Mouse (Mus musculus): Measurements from ENCODE around the gene Schip1.

Schip1 gene

DNA sequence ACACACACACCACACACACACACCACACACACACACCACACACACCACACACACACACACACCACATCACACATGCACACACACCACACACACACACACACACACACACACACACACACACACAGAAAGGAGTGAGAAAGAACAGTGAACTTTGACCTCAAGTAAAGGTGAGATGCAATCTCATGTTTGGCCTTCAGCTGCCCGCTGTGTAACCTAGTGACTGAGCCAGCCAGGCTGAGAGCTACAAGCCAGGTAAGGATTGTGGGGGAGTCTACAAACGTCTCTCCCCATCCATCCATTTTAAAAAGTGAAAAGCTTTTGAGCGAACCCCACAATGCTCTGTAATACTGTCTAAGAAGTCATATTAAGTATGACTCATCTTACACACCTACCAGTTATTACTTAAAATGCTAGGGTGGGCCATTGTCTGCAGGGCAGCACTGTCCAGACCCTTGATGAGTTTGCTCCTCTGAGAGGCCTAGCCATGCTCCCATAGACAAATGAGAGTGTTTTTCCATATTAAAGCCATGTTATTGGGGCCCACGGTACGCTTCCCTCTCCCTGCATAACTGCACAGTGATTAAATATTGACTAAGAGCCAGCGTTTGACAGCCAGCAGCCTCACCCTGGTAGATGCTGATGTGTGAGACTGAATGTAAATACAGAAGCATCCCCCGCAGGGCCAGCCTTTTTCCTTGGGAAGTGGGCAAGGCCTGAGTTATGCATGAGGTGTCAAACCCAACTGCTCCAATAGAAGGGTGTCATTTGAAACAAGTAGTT lies 448.9 kb downstream of the Schip1 start:
- DNase-seq, result no peak

- DNase-seq, result no peak
Measured at GRCm38 (mm10) chr3:68514120-68514497, 449.5 kb downstream of the Schip1 start.

GRCm38 (mm10) chr3:68514717-68515116 lies 450.1 kb downstream of the Schip1 start:
- DNase-seq, result no peak

GRCm38 (mm10) chr3:68516393-68517081 lies 451.9 kb downstream of the Schip1 start:
- DNase-seq, result peak; percentile 23 to 30

DNA sequence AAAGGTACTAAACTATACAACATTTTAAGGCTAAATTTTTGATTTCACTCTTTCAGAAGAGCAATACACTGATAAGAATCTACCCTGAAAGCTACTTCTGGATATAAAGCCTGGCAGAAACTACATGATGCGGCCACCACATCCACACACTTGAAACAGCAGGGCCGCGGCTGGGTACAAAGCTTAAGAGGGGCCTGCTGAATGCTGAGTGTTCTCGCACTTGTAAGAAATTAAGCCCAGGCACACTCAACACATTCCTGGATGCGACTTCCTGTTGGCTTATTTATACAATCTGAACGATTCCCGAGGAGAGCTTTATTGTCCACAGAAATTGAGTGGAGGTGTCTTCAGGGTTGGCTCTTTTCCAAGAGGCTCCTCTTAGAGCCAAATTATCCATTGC lies 452.6 kb downstream of the Schip1 start:
- DNase-seq, result no peak

DNA sequence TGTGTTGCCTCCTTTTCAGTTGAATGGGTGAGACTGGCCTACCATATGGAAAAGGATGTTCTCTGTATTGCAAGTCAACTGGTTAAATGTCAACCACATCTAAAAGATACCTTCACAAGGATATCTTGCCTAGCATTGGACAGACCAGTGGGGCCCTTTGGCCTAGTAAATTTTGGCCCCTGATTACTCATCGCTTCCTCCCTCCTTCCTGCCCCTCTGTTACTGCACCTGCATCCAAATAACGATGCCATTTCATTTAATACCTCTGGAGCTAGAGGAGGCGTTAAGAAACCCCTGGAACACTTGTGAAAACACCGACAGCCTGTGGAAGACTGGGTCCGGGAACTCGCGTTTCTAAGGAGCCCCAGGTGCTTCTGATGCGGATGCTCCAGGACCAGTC lies 453.4 kb downstream of the Schip1 start:
- DNase-seq, result no peak

GRCm38 (mm10) chr3:68518586-68518985 lies 454.0 kb downstream of the Schip1 start:
- no peak for DNase-seq

DNA sequence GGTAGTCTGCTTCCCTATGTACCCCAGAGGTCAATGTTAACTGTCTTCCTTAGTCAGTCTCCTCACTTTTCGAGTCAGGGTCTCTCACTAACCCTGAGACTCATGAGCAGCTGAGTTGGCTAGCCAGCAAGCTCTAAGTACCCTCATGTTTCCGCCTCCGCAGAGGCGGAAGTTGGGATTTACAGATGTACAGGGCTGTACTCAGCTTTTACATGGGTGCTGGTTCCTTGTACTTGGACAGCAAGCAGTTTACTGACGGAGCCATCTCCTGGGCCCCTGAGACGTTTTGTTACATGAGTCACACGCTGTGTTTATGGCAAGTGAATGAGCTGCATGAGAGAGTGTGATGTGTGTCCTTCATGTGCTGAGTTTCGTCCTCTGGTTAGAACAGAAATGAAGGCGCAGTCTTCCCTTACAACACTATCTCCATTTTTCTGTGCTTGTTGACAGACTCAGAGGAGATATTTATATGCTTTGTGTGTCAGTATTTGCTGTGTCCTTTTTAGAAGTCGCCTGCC lies 460.8 kb downstream of the Schip1 start:
- no peak for DNase-seq

DNA sequence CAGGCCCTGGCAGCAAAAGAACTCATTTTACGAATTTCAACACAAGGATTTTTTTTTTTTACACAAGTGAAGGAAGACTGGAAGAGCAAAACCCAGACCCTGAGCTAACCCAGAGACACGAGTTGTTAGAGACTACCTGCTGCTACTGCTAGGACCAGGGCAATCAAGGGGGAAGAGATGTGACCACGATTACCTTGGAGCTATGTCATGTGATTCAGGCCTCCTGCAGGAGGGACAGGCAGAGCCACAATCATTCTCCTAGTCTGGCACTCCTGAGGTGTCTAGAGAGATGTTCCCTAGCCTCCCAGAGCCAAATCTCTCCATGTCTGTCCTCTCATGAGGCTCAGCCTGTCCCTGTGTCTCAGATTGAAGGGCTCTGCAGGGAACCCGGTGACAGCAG lies 461.8 kb downstream of the Schip1 start:
- no peak for DNase-seq

DNA sequence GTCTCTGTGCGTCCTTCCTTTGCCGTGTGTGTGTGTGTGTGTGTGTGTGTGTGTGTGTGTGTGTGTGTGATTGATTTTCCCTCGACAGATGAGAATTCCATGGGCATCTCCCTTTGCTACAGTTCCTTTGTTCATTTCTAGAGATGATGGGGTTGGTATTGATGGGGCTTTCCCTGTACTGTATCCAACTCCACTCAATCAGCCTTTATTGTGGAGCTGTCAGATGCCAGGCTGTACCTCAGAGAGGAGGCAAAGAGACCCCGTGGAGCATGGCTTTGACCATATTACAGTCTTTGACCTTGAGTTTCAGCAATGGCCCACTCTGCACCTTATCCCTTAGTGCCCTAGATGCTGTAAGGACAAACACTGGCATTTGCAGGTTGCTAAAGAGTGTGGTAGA lies 462.6 kb downstream of the Schip1 start:
- no peak for DNase-seq

DNA sequence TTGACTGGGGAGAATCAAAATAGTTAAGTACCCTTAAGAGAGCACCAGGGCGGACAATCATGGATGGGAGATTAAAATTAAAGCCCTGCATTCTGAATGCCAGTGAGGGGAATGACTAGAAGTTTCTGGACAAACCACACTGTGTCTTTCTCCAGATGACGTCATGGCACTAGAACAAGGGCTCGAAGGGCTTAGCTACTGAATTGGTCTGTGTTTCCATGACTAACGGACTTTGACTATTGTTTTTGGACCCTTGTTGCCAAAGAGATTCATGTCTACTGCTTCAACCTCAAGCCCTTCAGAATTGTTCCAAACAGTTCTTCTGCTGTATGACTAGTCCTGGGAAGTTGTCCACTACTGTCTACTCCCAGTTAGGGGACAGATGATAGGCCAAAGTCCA lies 467.3 kb downstream of the Schip1 start:
- no peak for DNase-seq

DNA sequence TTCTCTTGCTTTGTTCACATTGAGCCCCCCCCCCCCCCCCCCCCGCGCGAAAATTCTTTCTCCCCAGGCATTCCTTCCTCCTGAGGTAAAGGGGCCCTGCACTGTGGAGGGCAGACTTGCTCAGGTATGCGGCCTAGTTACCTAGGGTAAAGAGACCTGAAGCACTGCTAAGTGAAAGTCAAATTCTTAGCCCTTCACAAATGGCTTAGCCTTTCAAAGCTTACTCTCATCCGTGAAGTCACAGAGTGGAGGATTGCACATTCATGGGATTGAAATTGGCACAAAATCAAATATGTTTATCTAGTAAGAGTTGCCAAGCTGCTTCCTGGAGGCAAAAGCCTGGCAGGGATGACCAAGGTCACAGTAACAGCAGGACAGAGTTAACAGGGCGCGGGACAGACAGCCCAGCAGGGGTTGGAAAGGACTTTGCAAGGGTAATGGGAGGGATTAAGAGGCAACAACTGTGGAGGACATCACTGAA lies 470.0 kb downstream of the Schip1 start:
- no peak for DNase-seq

GRCm38 (mm10) chr3:68535160-68535728 lies 470.6 kb downstream of the Schip1 start:
- no peak for DNase-seq

GRCm38 (mm10) chr3:68536071-68536470 lies 471.5 kb downstream of the Schip1 start:
- no peak for DNase-seq

- no peak for DNase-seq
Measured at GRCm38 (mm10) chr3:68541688-68542087, 477.1 kb downstream of the Schip1 start.

DNA sequence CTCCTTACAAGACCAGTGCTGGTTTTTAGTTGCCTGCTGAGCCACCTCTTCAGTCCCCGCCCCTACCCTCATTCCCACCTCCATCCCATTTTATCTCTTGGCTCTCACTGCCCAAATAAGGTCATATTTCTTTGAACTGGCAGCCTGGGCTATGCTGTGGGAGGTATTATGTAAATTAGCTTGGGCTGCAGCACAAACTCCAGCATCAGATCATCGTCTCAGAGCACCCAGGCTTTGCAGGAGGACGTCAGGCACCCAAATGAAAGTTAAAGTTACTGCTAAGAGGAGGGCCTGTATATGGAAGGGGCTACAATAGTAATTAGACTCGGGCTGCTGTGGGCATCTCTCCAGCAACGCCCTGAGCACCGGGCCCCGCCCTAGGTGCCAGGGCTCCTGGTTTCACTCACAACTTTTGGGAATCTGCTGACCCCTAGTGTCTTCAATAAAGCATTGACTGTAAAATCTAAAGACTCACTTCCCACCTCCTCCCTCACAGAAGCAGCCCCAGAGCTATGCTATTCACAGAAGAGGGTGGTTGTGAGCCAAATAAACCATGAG lies 478.4 kb downstream of the Schip1 start:
- peak; percentile 80 to 83 for DNase-seq

GRCm38 (mm10) chr3:68544811-68545210 lies 480.2 kb downstream of the Schip1 start:
- DNase-seq, result no peak

DNA sequence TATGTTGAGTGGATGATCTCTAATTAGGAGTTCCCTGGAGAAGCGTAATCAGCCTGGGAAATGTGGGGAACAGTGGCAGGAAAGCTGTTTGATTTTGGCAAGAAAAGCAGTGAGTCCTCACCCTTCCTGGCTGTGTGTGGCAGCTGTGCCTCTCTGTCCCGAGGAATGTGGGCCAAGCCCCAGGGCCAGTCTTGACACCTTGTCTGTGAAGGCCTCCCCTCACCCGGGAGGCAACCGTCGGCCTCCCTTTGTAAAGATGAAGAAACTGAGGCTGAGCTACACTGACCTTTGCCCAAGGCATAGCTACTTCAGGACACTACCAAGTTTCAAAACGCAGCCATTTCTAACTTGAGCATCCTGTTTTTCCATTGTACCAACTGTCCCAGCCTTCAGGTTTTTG lies 481.3 kb downstream of the Schip1 start:
- DNase-seq, result no peak

- DNase-seq, result no peak
Measured at GRCm38 (mm10) chr3:68555087-68555662, 490.6 kb downstream of the Schip1 start.

- DNase-seq, result no peak
Measured at GRCm38 (mm10) chr3:68556891-68557290, 492.3 kb downstream of the Schip1 start.

DNA sequence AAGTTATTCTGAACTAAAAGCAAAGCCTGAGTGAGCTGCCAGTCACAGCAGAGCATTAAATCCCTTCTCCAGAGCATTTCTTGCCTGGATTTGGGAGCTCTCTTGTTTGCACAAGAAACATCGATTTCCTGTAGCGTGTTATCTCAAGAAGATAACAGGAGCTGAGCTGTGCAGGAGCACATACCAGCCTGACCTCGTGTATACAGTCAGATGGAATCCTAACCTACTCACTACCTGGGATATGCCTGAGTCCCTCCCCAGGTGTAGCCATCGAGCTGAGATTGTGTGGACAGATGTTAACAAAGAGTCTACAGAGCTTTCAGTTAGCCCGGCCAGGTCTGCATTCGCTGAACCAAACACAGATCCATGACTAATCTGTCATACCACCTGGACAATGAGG lies 494.1 kb downstream of the Schip1 start:
- DNase-seq, result no peak

- peak; percentile 93 to 94 for DNase-seq
Measured at GRCm38 (mm10) chr3:68560057-68560456, 495.5 kb downstream of the Schip1 start.

DNA sequence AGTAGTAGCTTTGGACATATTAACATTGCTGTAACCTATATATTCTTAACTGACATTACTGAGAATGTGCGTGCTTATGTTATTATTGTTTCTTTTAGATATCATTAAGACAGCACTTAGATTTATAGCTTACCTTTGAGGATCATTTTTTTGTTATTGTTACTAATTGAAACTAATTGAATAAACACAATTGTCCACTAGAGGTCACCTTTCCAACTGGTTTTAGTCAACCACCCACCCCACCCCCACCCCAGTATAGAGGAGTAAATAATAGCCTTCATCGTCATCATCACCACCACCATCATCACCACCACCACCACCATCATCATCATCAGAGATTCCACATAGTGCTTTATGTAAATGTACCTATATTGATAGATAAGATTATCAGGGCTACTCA lies 498.2 kb downstream of the Schip1 start:
- DNase-seq, result no peak

All from cerebellum, postnatal 14 days (tissue).